Mouse (Mus musculus): ENCODE data around the gene Strada. TPM values are rescaled to one million over a fixed set of nuclear protein-coding genes. Genes with fewer than 3 reads are reported as not detected.

The Strada gene
- total RNA-seq, 1 experiment, result 24.0 TPM

DNA sequence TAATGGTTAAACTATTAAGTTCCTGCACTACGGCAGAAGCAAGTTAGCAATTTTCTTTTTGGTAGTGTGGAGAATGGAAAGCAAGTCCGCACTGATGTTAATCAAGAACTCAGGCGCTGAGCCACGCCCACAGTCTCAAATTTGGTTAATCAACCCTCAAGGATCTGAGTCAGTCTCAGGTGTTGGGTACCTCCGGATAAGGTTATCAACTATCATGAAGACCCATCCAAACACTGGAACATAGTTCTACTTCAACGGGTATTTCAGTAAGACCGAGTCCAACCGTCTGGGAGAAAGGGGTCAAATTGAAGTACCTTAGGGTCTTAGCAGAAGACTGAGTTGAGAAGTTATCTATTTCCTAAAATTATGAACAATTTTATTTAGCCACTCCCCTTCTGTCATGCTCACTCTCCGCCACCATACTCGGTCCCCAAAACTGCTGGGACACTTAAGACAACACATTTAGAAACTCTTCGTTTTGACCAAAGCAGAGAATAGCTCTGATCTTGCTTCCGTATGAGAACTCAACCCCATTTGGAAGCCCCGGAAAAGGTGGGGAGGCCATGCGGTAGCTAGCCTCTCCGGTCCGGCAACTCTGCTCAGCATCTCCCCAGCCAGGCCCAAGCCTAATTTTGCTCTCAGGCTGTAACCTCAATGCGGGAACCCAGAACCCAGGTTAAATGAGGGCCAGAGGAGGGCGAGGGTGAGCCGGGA lies 9.2 kb downstream of the Strada start:
- 0 out of 2 replicates have a peak overlapping the region, but pooled peaks have one; percentile 12 for H3K27ac ChIP-seq (ENCODE audit: insufficient read depth, low read depth, low read length, poor library complexity, severe bottlenecking)
- peak overlapping the region; percentile 83 for H3K9ac ChIP-seq (ENCODE audit: insufficient read depth, low read depth, low read length, poor library complexity, severe bottlenecking)
- H3K4me1 ChIP-seq (ENCODE audit: control insufficient read depth in 2 of 2, insufficient read depth in 2 of 2, low read length in 2 of 2, poor library complexity in 1 of 2), result peaks cover 2% of the 10 kb centered on the region in 2 experiments; a peak in 2 of 4 replicates
- TF ChIP-seq HCFC1 (IDR thresholded peaks at IDR 0.05; ENCODE audit: borderline replicate concordance, insufficient read depth, low read length) (no peak), ZC3H11A (IDR thresholded peaks at IDR 0.05; ENCODE audit: borderline replicate concordance, low read depth, low read length) (no peak), ZNF384 (IDR thresholded peaks at IDR 0.05; ENCODE audit: low read depth, low read length) (no peak), MAFK (IDR thresholded peaks at IDR 0.05; ENCODE audit: insufficient read depth, low read depth, low read length) (no peak), CHD2 (IDR thresholded peaks at IDR 0.05; ENCODE audit: low read depth, low read length) (no peak)
- no peaks in the 10 kb centered on the region for H3K9me3 ChIP-seq (ENCODE audit: control insufficient read depth, insufficient read depth, low read depth, low read length)
- peak overlapping the region; percentile 76 to 80 for H3K4me3 ChIP-seq (ENCODE audit: insufficient read depth in 1 of 2, low read depth in 1 of 2, low read length in 2 of 2, poor library complexity in 1 of 2, severe bottlenecking in 1 of 2)
- H3K36me3 ChIP-seq (ENCODE audit: control insufficient read depth, insufficient read depth, low read length, poor library complexity, severe bottlenecking), result no peaks in the 10 kb centered on the region
- DNase-seq (ENCODE audit: low read depth, low spot score), result no peak
- in situ Hi-C loops (cut with MboI; ENCODE audit: low sequenced_read_pairs in 2 of 2, unreplicated experiment in 2 of 2), result no loop called here

DNA sequence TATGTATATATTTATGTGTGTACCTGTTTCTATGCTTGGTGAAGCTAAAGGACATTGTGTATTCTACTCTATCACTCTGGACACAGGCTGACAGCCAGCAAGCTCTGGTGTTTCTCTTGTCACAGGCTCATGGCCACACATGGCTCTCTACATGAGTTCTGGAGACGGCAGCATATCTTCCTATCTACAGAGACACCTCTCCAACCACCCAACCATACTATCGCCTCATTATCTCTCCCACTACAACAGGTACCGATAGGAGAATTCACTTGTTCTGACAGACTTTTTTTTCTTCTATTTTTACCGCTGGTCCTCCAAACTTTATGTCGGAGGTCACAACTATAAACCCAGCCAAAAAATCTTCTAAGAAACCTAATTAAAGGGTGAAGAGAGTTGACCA lies 9.7 kb downstream of the Strada start:
- Histone ChIP-seq H3K4me3 (ENCODE audit: insufficient read depth in 1 of 2, low read depth in 1 of 2, low read length in 2 of 2, poor library complexity in 1 of 2, severe bottlenecking in 1 of 2) (peak overlapping the region in 1 of 2 experiments; percentile 80; a peak in 1 of 4 replicates), H3K36me3 (ENCODE audit: control insufficient read depth, insufficient read depth, low read length, poor library complexity, severe bottlenecking) (no peaks in the 10 kb centered on the region), H3K27ac (ENCODE audit: insufficient read depth, low read depth, low read length, poor library complexity, severe bottlenecking) (no peak overlapping the region), H3K4me1 (ENCODE audit: control insufficient read depth in 2 of 2, insufficient read depth in 2 of 2, low read length in 2 of 2, poor library complexity in 1 of 2) (peaks cover 2% of the 10 kb centered on the region in 2 experiments; a peak in 2 of 4 replicates), H3K9ac (ENCODE audit: insufficient read depth, low read depth, low read length, poor library complexity, severe bottlenecking) (no peak overlapping the region), H3K9me3 (ENCODE audit: control insufficient read depth, insufficient read depth, low read depth, low read length) (no peaks in the 10 kb centered on the region)
- no peak for DNase-seq (ENCODE audit: low read depth, low spot score)
- in situ Hi-C loops (cut with MboI; ENCODE audit: low sequenced_read_pairs in 2 of 2, unreplicated experiment in 2 of 2), result no loop called here
- TF ChIP-seq MAFK (IDR thresholded peaks at IDR 0.05; ENCODE audit: insufficient read depth, low read depth, low read length), result no peak
- no peak for TF ChIP-seq HCFC1 (IDR thresholded peaks at IDR 0.05; ENCODE audit: borderline replicate concordance, insufficient read depth, low read length)
- no peak for TF ChIP-seq ZNF384 (IDR thresholded peaks at IDR 0.05; ENCODE audit: low read depth, low read length)
- no peak for TF ChIP-seq CHD2 (IDR thresholded peaks at IDR 0.05; ENCODE audit: low read depth, low read length)
- TF ChIP-seq ZC3H11A (IDR thresholded peaks at IDR 0.05; ENCODE audit: borderline replicate concordance, low read depth, low read length), result no peak

DNA sequence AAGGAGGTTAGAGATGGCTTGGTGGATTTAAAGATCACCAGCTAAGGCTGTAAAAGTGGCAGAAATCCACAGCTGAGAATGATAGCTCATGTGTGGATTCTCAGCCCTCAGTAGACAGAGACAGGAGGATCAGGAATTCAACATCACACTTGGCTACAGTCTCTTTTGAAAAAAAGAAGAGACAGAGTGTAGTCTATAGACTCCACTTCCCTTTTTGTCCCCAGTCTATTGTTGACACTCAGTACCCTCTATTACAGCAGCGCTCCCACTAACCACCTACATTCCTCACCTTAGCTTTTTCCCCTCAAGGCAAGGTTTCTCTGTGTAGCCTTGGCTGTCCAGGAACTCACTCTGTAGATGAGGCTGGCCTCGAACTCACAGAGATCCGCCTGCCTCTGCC lies 10.3 kb downstream of the Strada start:
- peaks cover 2% of the 10 kb centered on the region in 2 experiments; a peak in 2 of 4 replicates for H3K4me1 ChIP-seq (ENCODE audit: control insufficient read depth in 2 of 2, insufficient read depth in 2 of 2, low read length in 2 of 2, poor library complexity in 1 of 2)
- H3K4me3 ChIP-seq (ENCODE audit: insufficient read depth in 1 of 2, low read depth in 1 of 2, low read length in 2 of 2, poor library complexity in 1 of 2, severe bottlenecking in 1 of 2), result no peak overlapping the region
- DNase-seq (ENCODE audit: low read depth, low spot score), result no peak
- H3K9me3 ChIP-seq (ENCODE audit: control insufficient read depth, insufficient read depth, low read depth, low read length), result no peaks in the 10 kb centered on the region
- H3K27ac ChIP-seq (ENCODE audit: insufficient read depth, low read depth, low read length, poor library complexity, severe bottlenecking), result no peak overlapping the region
- TF ChIP-seq CHD2 (IDR thresholded peaks at IDR 0.05; ENCODE audit: low read depth, low read length) (no peak), MAFK (IDR thresholded peaks at IDR 0.05; ENCODE audit: insufficient read depth, low read depth, low read length) (no peak)
- H3K36me3 ChIP-seq (ENCODE audit: control insufficient read depth, insufficient read depth, low read length, poor library complexity, severe bottlenecking), result no peaks in the 10 kb centered on the region
- in situ Hi-C loops (cut with MboI; ENCODE audit: low sequenced_read_pairs in 2 of 2, unreplicated experiment in 2 of 2), result no loop called here
- H3K9ac ChIP-seq (ENCODE audit: insufficient read depth, low read depth, low read length, poor library complexity, severe bottlenecking), result no peak overlapping the region

DNA sequence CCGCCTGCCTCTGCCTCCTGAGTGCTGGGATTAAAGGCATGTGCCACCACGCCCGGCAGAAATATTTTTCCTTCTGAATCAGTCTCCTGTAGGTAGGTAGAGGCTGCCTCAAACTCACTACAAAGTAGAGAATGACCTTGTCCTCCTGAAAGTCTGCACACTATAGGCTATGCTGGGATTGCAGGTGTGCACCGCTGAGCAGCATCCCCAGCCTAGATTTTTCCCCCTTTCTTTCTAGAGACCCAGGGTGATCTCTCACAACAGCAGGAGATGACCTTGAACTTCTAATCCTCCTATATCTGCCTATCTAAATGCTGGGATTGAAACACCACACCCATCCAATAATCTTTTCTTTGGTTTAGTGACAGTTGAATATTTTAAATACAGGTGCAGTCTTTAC lies 14.6 kb downstream of the Strada start:
- H3K9me3 ChIP-seq (ENCODE audit: control insufficient read depth, insufficient read depth, low read depth, low read length), result no peaks in the 10 kb centered on the region
- no peak overlapping the region for H3K27ac ChIP-seq (ENCODE audit: insufficient read depth, low read depth, low read length, poor library complexity, severe bottlenecking)
- TF ChIP-seq CHD2 (IDR thresholded peaks at IDR 0.05; ENCODE audit: low read depth, low read length), result no peak
- TF ChIP-seq ZC3H11A (IDR thresholded peaks at IDR 0.05; ENCODE audit: borderline replicate concordance, low read depth, low read length), result no peak
- TF ChIP-seq MAFK (IDR thresholded peaks at IDR 0.05; ENCODE audit: insufficient read depth, low read depth, low read length), result no peak
- TF ChIP-seq HCFC1 (IDR thresholded peaks at IDR 0.05; ENCODE audit: borderline replicate concordance, insufficient read depth, low read length), result no peak
- TF ChIP-seq ZNF384 (IDR thresholded peaks at IDR 0.05; ENCODE audit: low read depth, low read length), result no peak
- peaks cover 2 to 4% of the 10 kb centered on the region in 2 experiments; a peak in 2 of 4 replicates for H3K4me1 ChIP-seq (ENCODE audit: control insufficient read depth in 2 of 2, insufficient read depth in 2 of 2, low read length in 2 of 2, poor library complexity in 1 of 2)
- in situ Hi-C loops (cut with MboI; ENCODE audit: low sequenced_read_pairs in 2 of 2, unreplicated experiment in 2 of 2), result no loop called here
- no peak overlapping the region for H3K9ac ChIP-seq (ENCODE audit: insufficient read depth, low read depth, low read length, poor library complexity, severe bottlenecking)
- no peak overlapping the region for H3K4me3 ChIP-seq (ENCODE audit: insufficient read depth in 1 of 2, low read depth in 1 of 2, low read length in 2 of 2, poor library complexity in 1 of 2, severe bottlenecking in 1 of 2)
- peaks cover 2% of the 10 kb centered on the region; the same call in 1 of the 2 replicates for H3K36me3 ChIP-seq (ENCODE audit: control insufficient read depth, insufficient read depth, low read length, poor library complexity, severe bottlenecking)
- DNase-seq (ENCODE audit: low read depth, low spot score), result no peak
